Mouse (Mus musculus): ENCODE results near the gene Prpf8.

DNA sequence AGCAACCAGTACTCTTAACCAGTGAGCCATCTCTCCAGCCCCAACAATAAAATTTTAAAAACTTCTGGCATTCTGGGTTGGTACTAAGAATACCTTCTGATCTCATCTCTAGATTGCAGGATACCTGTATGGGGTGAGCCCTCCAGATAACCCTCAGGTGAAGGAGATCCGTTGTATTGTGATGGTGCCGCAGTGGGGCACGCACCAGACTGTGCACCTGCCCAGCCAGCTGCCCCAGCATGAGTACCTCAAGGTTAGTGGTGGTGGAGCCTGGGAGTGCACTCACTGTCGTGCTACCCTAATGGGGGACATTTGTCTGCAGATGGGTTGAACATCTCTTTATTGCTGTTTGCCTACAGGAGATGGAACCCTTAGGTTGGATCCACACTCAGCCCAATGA is 21.5 kb downstream of the Prpf8 start:
- TF ChIP-seq MYOD1 (IDR thresholded peaks at IDR 0.05; ENCODE audit: control insufficient read depth, insufficient read length, low read depth): no peak
- no peak for TF ChIP-seq CTCF (IDR thresholded peaks at IDR 0.05; ENCODE audit: control insufficient read depth, insufficient read depth, insufficient read length)
- no peak for TF ChIP-seq MAX (IDR thresholded peaks at IDR 0.05)

Measured in C2C12 (cell line).